Mouse (Mus musculus) ES-CJ7 (cell line): ENCODE results near the gene Krcc1.
"Not testable (repeated sequence)": the region's sequence is repeated elsewhere in the genome, so short reads cannot be mapped to it uniquely, and the experiment has no call there.

Experiments used
- DNase-seq: peaks from one replicate; pipeline ENCODE4 v3.0.0; 2011; ENCODE audit warnings: low read depth, low spot score

Krcc1 gene

DNA sequence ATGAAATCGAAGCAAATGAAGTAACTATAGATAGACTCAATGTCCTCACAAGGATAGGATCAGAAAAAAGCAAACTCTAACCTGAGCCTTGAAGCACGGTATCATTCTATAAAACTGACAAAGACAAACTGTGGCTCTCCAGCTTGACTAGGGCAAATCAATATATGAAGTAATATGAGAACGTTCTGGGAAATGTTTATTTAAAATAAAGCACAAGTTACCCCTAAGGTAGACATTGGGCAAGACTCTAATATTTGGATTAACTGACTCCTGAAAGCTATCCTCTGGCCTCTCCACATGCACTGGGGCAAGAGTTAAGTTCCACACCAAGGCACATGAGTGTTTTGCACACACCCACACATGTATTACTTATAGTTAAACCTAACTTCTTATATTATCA lies 10.4 kb upstream of the Krcc1 start:
- DNase-seq: no peak

GRCm38 (mm10) chr6:71262142-71262833 lies 9.2 kb upstream of the Krcc1 start:
- no peak for DNase-seq

DNA sequence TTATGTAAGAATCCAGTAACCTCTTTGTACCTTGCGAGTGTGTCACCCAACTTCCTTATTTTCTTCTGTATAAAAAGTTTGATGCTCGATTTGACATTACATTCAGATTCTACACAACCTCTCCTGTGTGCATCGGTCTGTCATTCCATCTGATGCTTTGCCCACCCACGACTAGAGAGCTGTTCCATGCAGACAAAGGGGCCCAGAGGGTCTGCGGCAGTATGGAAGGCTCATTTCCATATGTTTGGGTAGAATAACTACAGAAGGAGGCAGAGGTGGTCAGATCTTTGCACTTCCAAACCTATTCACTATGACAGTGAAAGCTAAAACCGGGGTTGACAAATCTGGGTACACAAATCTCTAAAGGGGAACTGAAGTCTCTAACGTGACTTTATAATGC lies 3.9 kb upstream of the Krcc1 start:
- DNase-seq: peak; percentile 77

- DNase-seq: peak; percentile 88
Measured at GRCm38 (mm10) chr6:71268929-71269685, 2.4 kb upstream of the Krcc1 start.

DNA sequence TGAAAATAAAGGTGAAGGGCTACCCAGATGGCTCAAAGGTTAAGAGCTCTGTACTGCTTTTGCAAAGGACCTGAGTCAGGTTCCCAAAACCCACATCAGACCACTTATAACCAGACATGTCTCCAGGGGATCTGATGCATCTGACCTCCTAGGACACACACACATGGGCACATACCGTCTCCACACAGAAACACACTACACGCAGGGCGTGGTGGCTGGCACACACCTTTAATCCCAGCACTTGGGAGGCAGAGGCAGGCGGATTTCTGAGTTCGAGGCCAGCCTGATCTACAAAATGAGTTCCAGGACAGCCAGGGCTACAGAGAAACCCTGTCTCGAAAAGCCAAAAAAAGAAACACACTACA lies 1.8 kb upstream of the Krcc1 start:
- DNase-seq: not testable (repeated sequence)

DNA sequence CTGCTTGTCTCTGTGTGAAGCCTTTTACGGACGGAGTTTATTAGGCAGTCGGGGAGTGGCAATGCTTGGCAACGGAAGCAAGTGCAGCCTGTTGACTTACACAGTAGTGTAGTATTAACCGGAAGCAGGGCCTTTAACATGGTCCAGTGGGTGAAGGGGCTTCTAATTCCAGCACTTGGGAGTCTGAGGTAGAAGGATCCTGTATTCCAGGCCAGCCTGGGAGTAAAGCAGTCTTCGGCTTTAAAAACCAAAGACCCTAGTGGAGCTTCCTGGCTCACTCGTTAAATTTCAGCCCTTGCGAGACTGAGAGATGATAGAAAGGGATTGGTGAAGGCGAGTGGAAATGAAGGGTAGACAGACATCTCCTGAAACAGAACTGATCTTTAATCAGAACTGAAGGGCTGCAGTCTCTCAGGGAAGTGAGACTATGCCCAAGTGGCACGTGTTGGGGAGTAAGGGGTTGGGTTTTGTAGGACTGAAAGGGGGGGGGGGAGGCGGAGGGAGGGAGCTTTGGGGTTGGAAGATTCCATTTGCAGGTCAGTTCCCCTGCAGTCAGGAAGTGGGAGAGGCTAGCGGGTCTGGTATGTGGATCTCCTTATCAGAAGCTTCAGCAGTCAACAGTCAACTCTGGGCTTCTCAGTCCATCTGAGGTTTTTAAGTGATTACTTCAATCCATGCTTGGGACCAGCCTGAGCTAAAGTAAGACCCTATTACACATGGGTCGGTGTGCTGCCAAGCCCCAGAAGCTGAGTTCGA lies 998 bp upstream of the Krcc1 start:
- peak; percentile 91 for DNase-seq

DNA sequence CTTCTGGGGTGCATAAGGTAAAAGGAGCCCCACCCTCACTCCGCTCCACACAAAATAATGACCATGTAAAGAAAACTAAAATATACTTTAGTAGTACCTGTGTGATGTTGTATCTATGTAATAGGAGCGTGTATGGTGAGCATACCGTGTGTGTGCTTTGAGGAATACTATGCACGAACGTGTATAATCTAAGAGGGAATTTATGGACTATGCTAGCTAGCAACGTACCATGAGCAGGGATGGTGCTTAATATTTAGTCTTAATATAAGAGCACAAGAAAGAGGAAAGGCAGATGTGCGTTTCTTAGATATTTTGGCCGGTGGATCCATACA lies 454 bp upstream of the Krcc1 start:
- DNase-seq: no peak

GRCm38 (mm10) chr6:71272316-71272741 lies 852 bp downstream of the Krcc1 start:
- peak; percentile 60 for DNase-seq

GRCm38 (mm10) chr6:71273715-71274114 lies 2.2 kb downstream of the Krcc1 start:
- DNase-seq: no peak

- no peak for DNase-seq
Measured at GRCm38 (mm10) chr6:71274621-71275020, 3.1 kb downstream of the Krcc1 start.

DNA sequence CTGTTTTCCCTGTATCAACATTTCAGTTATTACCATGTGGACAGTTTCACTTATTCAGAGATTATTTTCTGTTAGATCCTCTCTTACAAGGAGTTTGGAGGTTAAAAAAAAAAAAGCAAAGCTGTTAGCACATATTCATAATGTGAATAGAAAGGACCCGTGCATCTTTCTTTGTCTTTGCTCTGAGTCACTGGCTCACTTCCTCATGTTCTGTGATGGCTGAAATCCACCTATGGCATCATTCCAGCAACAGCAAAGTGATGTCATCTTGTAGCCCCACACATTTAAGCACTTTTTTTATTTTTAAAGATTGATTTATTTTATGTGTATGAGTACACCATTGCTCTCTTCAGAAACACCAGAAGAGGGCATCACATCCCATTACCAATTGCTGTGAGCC lies 7.9 kb downstream of the Krcc1 start:
- DNase-seq: no peak

DNA sequence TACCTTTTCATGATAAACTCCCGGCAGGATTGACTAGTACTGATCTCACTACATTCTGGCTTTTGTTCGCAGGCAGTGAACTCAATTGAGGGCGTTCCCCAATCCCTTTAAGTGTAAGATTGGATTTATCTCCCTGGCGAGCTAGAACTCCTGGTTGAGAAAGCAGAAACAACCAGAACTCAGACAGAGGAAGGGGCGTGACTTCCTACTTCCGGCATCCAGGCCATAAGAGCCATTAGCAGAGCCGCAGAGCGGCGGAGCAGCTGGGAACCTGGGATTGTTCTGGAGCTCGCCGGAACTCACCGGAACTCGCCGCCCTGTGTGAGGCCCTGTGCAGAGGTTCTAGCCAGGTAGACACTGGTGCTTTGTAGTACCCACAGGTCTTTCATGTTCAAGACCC lies 22.0 kb downstream of the Krcc1 start:
- peak; percentile 93 for DNase-seq

DNA sequence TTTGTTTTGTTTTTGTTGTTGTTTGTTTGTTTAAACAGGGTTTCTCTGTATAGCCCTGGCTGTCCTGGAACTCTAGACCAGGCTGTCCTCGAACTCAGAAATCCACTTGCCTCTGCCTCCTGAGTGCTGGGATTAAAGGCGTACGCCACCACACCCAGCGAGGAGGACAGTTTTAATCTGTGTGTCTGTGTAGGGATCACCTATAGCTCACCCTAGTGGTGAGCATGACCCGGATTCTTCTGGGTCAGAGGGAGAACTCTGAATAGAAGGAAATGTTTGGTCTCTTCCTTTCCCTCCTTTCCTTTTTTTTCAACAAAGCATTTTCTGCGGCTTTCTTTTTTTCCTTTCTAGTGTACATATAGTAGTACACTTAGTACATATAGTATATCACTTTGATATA lies 23.8 kb downstream of the Krcc1 start:
- peak; percentile 63 for DNase-seq

DNA sequence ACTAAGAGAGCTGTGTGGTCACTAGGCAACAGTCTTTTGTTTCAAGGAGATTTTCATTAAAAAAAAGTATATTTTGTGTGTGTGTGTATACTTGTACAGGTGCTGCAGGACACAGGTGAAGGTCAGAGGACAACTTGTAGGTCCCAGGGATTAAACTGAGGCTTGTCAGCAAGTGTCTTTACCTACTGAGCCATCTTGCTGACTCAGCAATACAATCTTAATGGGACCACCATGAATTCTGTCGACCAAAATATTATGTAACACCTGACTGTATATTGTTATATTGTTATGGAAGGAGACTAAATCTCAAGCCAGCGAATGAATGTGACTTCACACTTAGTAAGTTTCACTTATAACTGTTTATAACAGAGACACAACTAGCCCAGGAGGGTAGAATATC lies 26.6 kb downstream of the Krcc1 start:
- DNase-seq: no peak

DNA sequence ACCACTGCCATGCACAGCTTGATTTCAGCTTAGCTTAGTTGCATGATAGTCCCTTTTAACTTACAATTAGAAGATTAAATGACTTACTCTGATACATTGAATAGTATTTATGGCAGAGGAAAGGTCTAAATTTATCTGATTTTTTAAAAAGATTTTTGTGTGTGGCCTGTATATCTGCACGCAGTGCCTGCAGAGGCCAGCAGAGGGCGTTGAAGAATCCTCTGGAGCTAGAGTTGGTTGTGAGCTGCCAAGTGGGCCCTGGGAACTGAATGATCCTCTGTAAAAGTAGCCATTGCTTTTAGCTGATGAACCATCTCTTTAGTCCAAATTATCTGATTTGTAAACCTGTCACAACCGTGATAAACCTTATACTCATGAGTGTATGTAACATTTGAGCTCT lies 27.3 kb downstream of the Krcc1 start:
- peak; percentile 60 for DNase-seq

DNA sequence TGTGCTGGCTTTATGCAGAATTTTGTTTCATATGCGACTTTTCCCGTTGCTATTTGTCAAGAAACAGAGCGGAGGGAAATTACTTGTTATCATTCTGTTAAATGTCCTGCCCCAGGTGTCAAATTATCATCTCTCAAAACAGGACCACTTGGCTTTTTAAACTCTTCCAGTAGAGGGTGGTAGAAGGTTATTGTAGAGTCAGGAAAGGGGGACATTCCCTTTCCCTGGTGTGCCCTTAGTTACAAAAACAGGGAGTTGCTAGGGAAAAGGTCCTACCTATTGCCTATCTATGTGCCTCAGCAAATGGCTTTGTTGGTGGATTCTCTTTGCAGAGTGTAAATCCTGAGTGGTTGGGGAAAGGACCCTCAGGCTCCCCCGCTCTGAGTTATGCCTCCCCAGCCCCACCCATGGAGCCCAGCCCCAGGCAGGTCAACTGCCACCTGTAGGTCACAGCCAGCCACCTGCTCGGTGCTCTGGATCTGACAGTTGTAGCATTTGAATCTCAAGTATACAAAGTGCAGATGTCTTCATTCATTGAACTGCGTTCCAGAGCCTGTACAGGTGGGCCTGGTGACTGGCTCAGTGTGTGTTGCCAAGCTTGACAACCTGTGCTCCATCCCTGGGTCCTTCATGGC lies 30.7 kb downstream of the Krcc1 start:
- DNase-seq: peak; percentile 32

DNA sequence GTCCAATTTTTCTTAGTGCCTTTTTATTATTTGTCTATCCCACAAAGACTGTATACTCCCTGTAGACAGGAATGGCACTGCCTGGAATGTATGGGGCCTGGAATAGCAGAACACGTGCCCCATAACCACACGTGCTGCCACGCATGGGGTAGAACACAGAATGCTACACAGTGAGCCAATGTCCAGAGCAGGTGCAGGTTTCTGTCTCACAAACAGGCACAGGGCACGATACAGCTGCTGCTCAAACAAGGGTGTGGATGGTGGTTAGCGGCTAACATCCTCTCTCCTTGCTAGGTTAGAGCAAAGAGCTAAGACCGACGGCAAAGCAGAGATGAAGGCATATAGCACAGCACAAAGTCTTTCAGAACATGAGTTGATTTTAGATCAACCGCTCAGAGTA lies 36.0 kb downstream of the Krcc1 start:
- DNase-seq: no peak

DNA sequence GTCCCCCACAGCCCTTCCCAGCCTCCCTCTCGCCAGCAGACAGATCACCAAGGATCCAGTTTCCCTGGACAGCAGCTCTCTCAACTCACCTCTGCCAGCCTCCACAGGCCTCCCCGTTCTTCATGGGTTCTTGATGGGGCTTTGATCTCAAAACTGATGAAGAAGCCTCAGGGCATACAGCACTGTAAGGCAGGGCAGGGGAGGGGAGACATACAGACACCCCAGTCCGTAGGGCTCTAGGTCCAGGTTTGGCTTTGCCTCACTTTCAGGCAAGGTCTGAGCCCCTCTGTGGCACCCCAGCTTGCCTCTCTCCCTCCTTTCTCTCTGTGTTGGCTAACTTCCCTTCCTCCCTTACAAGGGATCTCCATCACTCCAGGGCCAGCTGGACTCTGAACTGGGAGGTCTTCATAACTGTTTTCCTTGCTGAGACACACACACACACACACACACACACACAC lies 50.4 kb downstream of the Krcc1 start, which contains the start of gene Smyd1:
Gene Smyd1, minus strand, starts transcription at position 408 of the 458 bp plus-strand sequence.
- no peak for DNase-seq

GRCm38 (mm10) chr6:71322491-71322921 lies 51.0 kb downstream of the Krcc1 start, which contains the start of gene Cd8b1:
Gene Cd8b1, plus strand, starts transcription at chr6:71322788.
- no peak for DNase-seq

- DNase-seq: no peak
Measured at GRCm38 (mm10) chr6:71324816-71325215, 53.3 kb downstream of the Krcc1 start.

- DNase-seq: no peak
Measured at GRCm38 (mm10) chr6:71329881-71330280, 58.4 kb downstream of the Krcc1 start.

DNA sequence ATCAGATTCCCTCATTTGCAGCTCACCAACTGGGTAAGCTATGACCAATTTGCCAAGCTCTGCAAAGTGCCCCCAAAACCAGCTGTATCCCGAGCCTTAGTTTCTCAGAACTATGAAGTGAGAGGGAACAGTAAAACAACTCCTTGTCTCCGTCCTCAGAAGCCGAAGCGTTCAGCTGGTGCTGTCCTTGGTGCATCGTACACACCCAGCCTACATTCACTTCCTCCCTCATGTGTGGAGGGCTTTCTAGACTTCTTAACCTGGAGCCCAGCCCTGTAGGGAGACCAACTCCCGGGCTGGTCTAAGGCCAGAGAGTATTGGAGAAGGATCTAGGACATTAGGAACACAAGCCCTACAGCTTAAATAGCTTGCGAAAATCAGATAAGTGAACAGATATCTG lies 59.0 kb downstream of the Krcc1 start:
- no peak for DNase-seq
